Mouse (Mus musculus): ENCODE measurements around the gene Satb2.

GRCm38 (mm10) chr1:56951525-56951924, 26.9 kb downstream of the Satb2 start:
- TF ChIP-seq CTCF (IDR thresholded peaks at IDR 0.05) (no peak), EP300 (IDR thresholded peaks at IDR 0.05) (no peak)
